Mouse (Mus musculus): Measurements from ENCODE around the gene Maml3. TPM values are rescaled to one million over a fixed set of nuclear protein-coding genes. Genes with fewer than 3 reads are reported as not detected.

Maml3 gene
- total RNA-seq, 2 experiments from 2014 or later, result 3.3 to 3.5 TPM

DNA sequence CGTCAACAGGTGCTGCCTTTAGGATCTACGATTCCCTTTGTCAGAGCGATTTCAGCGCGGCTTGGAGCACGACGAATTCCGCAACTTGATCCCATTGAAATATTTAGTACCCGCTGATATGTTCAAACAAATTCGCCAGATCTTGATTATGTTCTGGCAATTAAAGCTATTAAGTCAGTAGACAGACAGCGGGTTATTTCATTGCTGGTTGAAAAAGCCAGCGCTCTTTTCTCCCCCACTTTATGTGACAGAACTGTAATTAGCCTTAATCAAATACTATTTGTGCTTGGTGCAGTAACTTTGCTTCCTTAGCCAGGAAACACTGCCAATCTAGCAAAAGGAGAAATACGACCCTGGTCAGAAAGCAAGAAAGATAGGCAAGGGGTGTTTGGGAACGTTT lies 176.7 kb downstream of the Maml3 start:
- no peak for DNase-seq
- intact Hi-C loops (cut with DNase I; ENCODE audit: low total_unique reads), result no loop called here

DNA sequence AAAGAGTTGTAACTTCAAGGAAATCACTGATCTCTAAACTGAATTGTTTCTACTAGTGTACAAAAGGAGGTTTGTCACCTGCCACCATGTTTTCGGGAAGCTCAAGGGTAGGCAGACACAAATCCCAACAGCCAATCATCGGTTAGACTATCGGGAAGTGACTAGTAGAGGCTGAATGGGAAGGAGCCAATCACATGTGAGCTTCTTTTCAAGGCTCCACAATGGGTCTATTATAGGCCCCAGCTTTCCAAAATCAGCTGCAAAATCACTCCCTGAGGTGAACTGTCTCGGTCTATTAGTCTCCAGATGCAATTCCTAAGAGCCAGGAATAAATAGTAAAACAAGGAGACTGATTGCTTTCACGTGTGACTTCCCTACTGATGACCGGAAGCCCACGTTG lies 177.3 kb downstream of the Maml3 start:
- intact Hi-C loops (cut with DNase I; ENCODE audit: low total_unique reads), result no loop called here
- DNase-seq, result no peak

- DNase-seq, result no peak
- intact Hi-C loops (cut with DNase I; ENCODE audit: low total_unique reads), result no loop called here
Measured at GRCm38 (mm10) chr3:51927043-51927442, 177.8 kb downstream of the Maml3 start.

- intact Hi-C loops (cut with DNase I; ENCODE audit: low total_unique reads), result no loop called here
- no peak for DNase-seq
Measured at GRCm38 (mm10) chr3:51925758-51926157, 179.1 kb downstream of the Maml3 start.

- intact Hi-C loops (cut with DNase I; ENCODE audit: low total_unique reads), result no loop called here
- no peak for DNase-seq
Measured at GRCm38 (mm10) chr3:51924636-51925035, 180.2 kb downstream of the Maml3 start.

DNA sequence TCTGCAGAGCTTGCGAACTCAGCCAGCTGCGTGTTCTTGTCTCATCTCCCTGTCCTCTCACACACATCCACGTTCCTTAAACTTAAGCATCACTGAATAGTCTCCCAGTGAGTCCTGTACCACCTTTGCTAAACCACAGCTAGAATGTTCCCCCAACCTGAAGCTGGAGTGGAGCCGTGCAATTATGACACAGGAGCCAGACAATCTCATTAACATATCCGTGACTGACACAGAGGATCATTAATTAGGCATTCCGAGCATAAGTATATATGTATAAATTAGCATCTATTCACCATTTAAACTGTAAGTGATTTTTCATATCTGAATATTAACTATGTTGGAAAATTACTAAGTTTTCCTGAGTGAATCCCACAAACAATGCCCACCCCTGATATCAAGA lies 181.1 kb downstream of the Maml3 start:
- no peak for DNase-seq
- intact Hi-C loops (cut with DNase I; ENCODE audit: low total_unique reads), result no loop called here

DNA sequence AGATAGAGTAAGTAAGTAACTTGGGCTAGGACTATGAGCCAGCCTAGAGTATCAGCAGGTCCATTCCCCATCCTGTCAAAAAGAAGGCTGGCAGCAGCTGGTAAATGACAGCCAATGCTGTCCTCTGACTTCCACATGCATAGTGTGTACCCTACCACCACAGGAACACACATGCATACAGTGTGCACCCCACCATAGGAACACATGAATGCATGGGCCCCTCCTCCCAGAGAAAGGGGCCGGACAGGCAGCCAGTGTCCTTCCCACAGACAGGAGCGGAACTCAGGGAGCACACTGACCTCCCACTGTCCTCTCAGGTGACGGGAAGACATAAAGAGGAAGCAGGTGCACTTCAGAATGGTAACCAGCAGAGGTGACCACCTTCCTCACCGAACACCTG lies 188.0 kb downstream of the Maml3 start:
- no peak for DNase-seq
- intact Hi-C loops (cut with DNase I; ENCODE audit: low total_unique reads), result no loop called here

DNA sequence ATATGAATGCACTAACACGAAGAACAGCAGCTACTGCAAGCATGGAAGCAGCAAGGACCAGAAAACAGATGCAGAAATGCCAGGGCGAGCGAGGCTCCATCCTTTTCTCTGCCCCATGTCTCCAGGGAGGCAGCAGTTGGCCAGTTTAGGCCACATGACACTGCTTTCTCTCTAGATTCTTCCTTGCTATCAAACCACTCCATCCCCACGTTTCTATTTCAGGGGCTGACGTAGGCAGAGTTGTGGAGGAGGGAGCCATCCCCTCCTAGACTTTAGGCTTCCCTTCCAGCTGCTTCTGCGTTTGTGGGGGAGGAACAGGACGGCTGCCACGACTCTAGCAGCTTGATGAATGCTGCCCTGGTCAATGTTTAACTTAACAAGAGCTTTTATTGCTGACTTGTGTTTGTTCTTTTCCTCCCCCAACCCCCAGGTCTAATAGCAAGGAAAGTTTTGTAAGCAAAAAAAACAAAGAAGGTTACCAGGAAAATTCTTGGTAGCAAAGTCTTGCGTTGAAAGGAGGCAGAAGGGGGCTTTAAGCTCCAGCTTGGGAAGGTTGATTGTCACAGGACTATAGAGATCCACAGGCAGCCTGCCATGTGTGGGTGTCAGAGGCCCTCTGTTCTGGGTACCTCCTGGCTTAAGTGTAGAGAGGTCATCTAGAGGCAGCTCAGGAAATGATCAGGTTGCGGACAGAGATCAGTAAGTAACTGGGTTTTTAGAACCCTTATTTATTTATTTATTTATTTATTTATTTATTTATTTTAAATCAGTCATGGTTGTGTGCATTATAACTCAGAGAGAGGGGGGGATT lies 188.6 kb downstream of the Maml3 start:
- intact Hi-C loops (cut with DNase I; ENCODE audit: low total_unique reads), result no loop called here
- DNase-seq, result peak; percentile 23

DNA sequence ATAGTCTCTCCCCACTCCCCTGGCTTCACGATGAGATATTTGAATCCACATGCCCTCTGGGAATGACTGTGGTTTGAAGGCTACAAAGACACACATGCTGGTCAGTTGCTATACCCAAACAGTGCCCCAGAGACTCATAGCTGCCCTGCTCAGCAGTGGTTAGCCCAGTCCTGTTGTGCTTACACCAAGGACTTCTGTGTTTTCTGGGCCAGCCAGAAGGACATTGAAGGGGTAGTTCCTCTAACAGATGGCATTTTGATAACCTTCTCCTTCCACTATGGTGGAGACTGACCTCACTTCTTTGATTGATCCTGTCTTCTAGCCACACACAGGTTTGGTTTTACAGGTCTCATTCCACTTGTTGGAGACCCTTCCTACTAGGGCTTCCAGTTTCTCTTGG lies 189.5 kb downstream of the Maml3 start:
- intact Hi-C loops (cut with DNase I; ENCODE audit: low total_unique reads), result no loop called here
- DNase-seq, result no peak

- DNase-seq, result no peak
- intact Hi-C loops (cut with DNase I; ENCODE audit: low total_unique reads), result no loop called here
Measured at GRCm38 (mm10) chr3:51914900-51915299, 190.0 kb downstream of the Maml3 start.

- intact Hi-C loops (cut with DNase I; ENCODE audit: low total_unique reads), result no loop called here
- DNase-seq, result no peak
Measured at GRCm38 (mm10) chr3:51913498-51913897, 191.4 kb downstream of the Maml3 start.

DNA sequence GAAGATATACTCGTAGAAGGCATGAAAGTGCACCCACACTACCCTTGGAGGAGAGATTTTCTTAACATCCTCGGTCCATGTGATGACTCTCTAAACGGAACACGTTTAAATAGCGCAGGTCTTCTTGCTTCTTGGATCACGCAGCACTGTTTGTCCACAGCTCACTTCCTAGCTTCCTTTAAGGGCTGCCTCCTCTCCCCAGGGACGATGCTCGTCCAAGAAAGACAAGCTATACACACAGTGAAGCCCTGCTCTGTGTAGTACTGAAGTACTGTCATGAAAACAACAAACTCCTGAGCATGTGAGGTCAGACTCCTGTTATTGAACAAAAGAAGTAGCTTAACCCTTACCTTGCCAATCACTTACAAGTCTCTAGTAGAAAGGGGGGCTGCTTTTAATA lies 192.7 kb downstream of the Maml3 start:
- DNase-seq, result peak; percentile 45
- intact Hi-C loops (cut with DNase I; ENCODE audit: low total_unique reads), result no loop called here

DNA sequence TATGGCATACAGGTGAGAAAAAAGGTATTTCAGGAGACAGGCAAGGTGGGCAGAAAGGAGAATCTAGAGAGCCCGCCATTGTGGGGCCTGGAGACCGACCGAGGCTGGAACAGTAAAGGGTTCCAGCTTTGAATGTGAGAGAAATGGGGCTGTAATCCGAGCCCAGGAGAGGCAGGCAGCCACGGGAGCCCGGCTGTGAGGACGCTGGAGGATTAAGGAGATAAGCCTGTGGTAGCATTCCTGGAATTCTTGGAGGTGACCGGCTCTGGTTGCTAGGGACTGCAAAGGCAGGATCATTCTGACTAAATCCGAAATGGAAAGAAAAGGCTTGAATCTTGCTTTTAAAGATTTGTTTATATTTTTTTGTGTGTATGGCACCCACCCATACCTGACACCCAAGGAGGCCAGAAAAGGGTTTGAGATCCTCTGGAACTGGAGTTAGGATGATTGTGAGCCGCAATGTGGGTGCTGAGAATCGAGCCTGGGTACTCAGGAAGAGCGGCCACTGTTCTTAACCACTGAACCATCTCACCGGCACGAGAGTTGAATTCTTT lies 196.4 kb downstream of the Maml3 start:
- peak; percentile 15 for DNase-seq
- intact Hi-C loops (cut with DNase I; ENCODE audit: low total_unique reads), result no loop called here

- intact Hi-C loops (cut with DNase I; ENCODE audit: low total_unique reads), result no loop called here
- no peak for DNase-seq
Measured at GRCm38 (mm10) chr3:51907113-51907860, 197.6 kb downstream of the Maml3 start.

DNA sequence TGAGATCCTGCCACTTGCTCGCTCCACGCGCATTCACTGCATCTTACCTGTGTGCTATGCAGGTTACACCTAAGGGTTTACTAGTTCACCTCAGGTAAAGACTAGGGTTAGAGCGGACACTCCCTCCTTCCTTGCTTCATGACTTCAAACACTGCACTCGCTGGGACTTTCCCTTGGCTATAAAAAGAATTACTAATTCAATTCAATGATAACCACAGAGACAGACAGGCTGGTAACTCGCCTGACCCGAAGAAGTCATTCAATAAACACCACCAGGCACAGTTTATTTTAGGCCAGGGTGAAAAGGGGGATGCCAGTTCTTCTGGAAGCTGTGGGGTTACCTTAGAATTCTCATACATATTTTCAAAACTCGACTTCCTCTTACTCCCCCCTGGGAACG lies 199.0 kb downstream of the Maml3 start:
- DNase-seq, result no peak
- intact Hi-C loops (cut with DNase I; ENCODE audit: low total_unique reads), result no loop called here

DNA sequence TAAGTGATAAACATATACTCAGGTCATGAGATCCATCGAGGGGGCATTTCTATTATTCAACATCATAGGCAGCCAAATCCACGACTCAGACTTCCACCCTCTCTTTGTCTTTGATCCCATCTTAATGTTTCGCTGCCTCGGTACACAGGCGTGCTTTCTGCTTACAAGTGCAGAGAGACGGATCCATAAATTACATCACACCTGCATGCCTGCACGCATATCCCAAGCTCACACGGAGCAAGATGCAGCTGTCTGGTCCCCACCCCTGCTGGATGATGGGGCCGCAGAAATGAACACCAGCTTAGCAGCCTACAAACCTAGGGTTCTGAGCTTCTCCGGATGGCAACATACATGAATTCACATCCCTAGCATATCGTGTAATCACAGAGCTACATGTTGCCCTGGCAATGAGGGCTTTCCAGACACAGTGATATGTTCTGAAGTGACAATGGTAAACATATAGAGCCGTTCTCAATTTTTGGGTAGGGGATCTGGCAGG lies 200.5 kb downstream of the Maml3 start:
- DNase-seq, result no peak
- intact Hi-C loops (cut with DNase I; ENCODE audit: low total_unique reads), result no loop called here

GRCm38 (mm10) chr3:51901151-51901550 lies 203.7 kb downstream of the Maml3 start:
- DNase-seq, result no peak
- intact Hi-C loops (cut with DNase I; ENCODE audit: low total_unique reads), result no loop called here

GRCm38 (mm10) chr3:51894514-51894913 lies 210.4 kb downstream of the Maml3 start:
- intact Hi-C loops (cut with DNase I; ENCODE audit: low total_unique reads), result no loop called here
- DNase-seq, result no peak

DNA sequence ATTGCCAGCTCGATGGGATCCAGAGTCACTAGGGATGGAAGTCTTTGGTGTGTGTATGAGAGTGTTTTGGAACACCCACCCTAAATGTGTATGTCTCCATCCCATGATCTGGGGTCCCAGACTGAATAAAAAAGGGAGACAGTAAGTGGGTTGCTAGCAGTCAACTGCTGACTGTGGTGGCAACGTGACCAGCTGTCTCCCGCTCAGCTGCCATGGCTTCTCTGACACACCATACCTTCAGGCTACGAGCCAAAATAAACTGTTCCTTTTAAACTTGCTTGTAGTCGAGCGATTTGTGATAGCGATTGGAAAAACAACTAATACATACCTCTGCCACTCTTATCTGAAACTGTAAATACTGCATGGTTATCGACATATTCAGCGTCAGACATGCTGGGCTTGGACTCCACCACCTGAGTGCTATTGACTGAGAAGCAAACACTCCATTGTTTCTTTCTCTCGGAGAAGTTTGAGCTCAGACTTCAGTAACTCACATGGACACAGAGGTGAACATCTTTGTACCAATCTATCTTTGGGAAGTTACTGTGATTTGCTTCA lies 213.2 kb downstream of the Maml3 start:
- no peak for DNase-seq
- intact Hi-C loops (cut with DNase I; ENCODE audit: low total_unique reads), result no loop called here

GRCm38 (mm10) chr3:51890181-51890580 lies 214.7 kb downstream of the Maml3 start:
- intact Hi-C loops (cut with DNase I; ENCODE audit: low total_unique reads), result no loop called here
- DNase-seq, result no peak

All from gastrocnemius, postnatal 14 days (tissue).